Mouse (Mus musculus) adrenal gland (tissue): Measurements from ENCODE around the gene Krba1.

ENCODE experiments used
- intact Hi-C: fragments of 180-260 bp; cut with DNase I; formaldehyde crosslinking; loops from one replicate; pipeline ENCODE4 v1.15.1; 2025
- microRNA-seq, 2 experiments: library from miRNA; unstranded; fragments of <30 nt; microRNA quantifications; one replicate each; pipeline ENCODE4; 2019

Krba1 gene

GRCm38 (mm10) chr6:48446896-48447295 is 51.5 kb downstream of the Krba1 start:
- intact Hi-C loops = no loop called here

DNA sequence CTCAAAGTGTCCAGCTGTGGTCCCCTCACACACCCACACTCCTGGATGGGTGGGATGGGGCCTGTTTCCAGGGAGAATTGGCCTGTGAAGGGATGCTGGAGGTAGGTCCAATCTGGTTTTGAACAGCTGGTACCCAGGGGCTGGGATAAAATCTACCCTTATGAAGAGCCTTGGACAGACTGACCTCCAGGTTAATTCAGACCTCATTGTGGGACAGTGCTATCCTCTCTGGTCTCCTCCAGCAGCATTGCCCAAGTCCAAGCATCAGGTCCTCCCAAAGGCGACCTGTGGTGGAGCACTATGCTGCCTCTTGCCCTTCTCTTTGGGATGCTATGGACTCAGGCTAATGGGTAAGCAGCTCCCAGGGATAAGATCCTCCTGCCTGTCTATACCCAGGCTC is 52.5 kb downstream of the Krba1 start, which contains the start of gene Sspo:
Gene Sspo, plus strand, starts transcription at position 301 of the 400 bp plus-strand sequence.
- intact Hi-C loops = no loop called here

- intact Hi-C loops = no loop called here
Measured at GRCm38 (mm10) chr6:48448527-48448926, 53.1 kb downstream of the Krba1 start.

- intact Hi-C loops = no loop called here
Measured at GRCm38 (mm10) chr6:48452151-48452550, 56.8 kb downstream of the Krba1 start.

GRCm38 (mm10) chr6:48452771-48453170 is 57.4 kb downstream of the Krba1 start:
- intact Hi-C loops = no loop called here

GRCm38 (mm10) chr6:48464966-48465679 is 69.7 kb downstream of the Krba1 start:
- intact Hi-C loops = no loop called here

- intact Hi-C loops = no loop called here
Measured at GRCm38 (mm10) chr6:48466715-48467114, 71.3 kb downstream of the Krba1 start.

- intact Hi-C loops = no loop called here
Measured at GRCm38 (mm10) chr6:48467490-48467889, 72.1 kb downstream of the Krba1 start.

Small RNAs within 50 kb of the gene (microRNA-seq; reads per million reads assigned to microRNA genes)
- gene Gm24325 = 0 reads per million in 2 experiments
